Mouse (Mus musculus): ENCODE data around the gene P4htm. TPM values are rescaled to one million over a fixed set of nuclear protein-coding genes. Genes with fewer than 3 reads are reported as not detected.
A peak's percentile ranks its signal among the peaks of the same experiment; 100 is the strongest.

Gene P4htm
- total and polyA plus RNA-seq, 2 experiments from 2014 or later, result 17.7 to 18.7 TPM

- peak overlapping the region; percentile 92 for H3K4me2 ChIP-seq (ENCODE audit: low read depth, low read length)
- H3K9ac ChIP-seq (replicated peaks; ENCODE audit: low read depth, low read length), result peak overlapping the region; percentile 87
- ATAC-seq (ENCODE audit: insufficient read depth, low read depth) (peak; percentile 12), DNase-seq (ENCODE audit: low spot score) (no peak)
- no peaks in the 10 kb centered on the region for H3K9me3 ChIP-seq (replicated peaks; ENCODE audit: control insufficient read depth, low read length)
- H3K36me3 ChIP-seq (replicated peaks; ENCODE audit: control insufficient read depth, insufficient read depth, low read length), result peaks cover 23% of the 10 kb centered on the region
- WGBS, result under 1% methylated on average over 24 of the region's 24 CpGs
- peak overlapping the region; percentile 71 for H3K4me3 ChIP-seq (ENCODE audit: low read depth, low read length)
- peak overlapping the region; percentile 84 for H3K27ac ChIP-seq (ENCODE audit: low read depth)
- TF ChIP-seq EP300 (IDR thresholded peaks at IDR 0.05; ENCODE audit: low read depth), result no peak
- TF ChIP-seq CTCF (IDR thresholded peaks at IDR 0.05; ENCODE audit: low read depth), result no peak
- H3K27me3 ChIP-seq (ENCODE audit: control insufficient read depth, insufficient read depth, low read length), result no peaks in the 10 kb centered on the region
- peaks cover 15% of the 10 kb centered on the region for H3K4me1 ChIP-seq (ENCODE audit: control insufficient read depth, insufficient read depth)
These were observed 19.4 kb downstream of the P4htm start for GRCm38 (mm10) chr9:108577934-108578544.

GRCm38 (mm10) chr9:108577025-108577424 lies 20.4 kb downstream of the P4htm start:
- no peak overlapping the region for H3K9ac ChIP-seq (replicated peaks; ENCODE audit: low read depth, low read length)

GRCm38 (mm10) chr9:108575321-108576297 lies 21.9 kb downstream of the P4htm start:
- no peak overlapping the region for H3K4me2 ChIP-seq (ENCODE audit: low read depth, low read length)
- peaks cover 15% of the 10 kb centered on the region for H3K4me1 ChIP-seq (ENCODE audit: control insufficient read depth, insufficient read depth)
- no peak overlapping the region for H3K9ac ChIP-seq (replicated peaks; ENCODE audit: low read depth, low read length)
- TF ChIP-seq CTCF (IDR thresholded peaks at IDR 0.05; ENCODE audit: low read depth), result no peak
- TF ChIP-seq EP300 (IDR thresholded peaks at IDR 0.05; ENCODE audit: low read depth), result no peak
- ATAC-seq (ENCODE audit: insufficient read depth, low read depth) (no peak), DNase-seq (ENCODE audit: low spot score) (no peak)
- no peaks in the 10 kb centered on the region for H3K9me3 ChIP-seq (replicated peaks; ENCODE audit: control insufficient read depth, low read length)
- H3K27me3 ChIP-seq (ENCODE audit: control insufficient read depth, insufficient read depth, low read length), result no peaks in the 10 kb centered on the region
- no peak overlapping the region for H3K4me3 ChIP-seq (ENCODE audit: low read depth, low read length)
- H3K36me3 ChIP-seq (replicated peaks; ENCODE audit: control insufficient read depth, insufficient read depth, low read length), result peaks cover 37% of the 10 kb centered on the region
- 82% methylated on average over 37 of the region's 37 CpGs for WGBS
- H3K27ac ChIP-seq (ENCODE audit: low read depth), result no peak overlapping the region

More at GRCm38 (mm10) chr9:108577025-108577424, 20.4 kb downstream of the P4htm start:
- Histone ChIP-seq H3K36me3 (replicated peaks; ENCODE audit: control insufficient read depth, insufficient read depth, low read length) (peaks cover 31% of the 10 kb centered on the region), H3K4me2 (ENCODE audit: low read depth, low read length) (no peak overlapping the region), H3K9me3 (replicated peaks; ENCODE audit: control insufficient read depth, low read length) (no peaks in the 10 kb centered on the region), H3K4me3 (ENCODE audit: low read depth, low read length) (no peak overlapping the region), H3K27ac (ENCODE audit: low read depth) (no peak overlapping the region), H3K4me1 (ENCODE audit: control insufficient read depth, insufficient read depth) (peaks cover 14% of the 10 kb centered on the region), H3K27me3 (ENCODE audit: control insufficient read depth, insufficient read depth, low read length) (no peaks in the 10 kb centered on the region)
- 54% methylated on average over 6 of the region's 6 CpGs for WGBS
- no peak for DNase-seq (ENCODE audit: low spot score)
- no peak for TF ChIP-seq CTCF (IDR thresholded peaks at IDR 0.05; ENCODE audit: low read depth)
- ATAC-seq (ENCODE audit: insufficient read depth, low read depth), result no peak

GRCm38 (mm10) chr9:108574921-108575320 lies 22.5 kb downstream of the P4htm start:
- ATAC-seq (ENCODE audit: insufficient read depth, low read depth) (no peak), DNase-seq (ENCODE audit: low spot score) (no peak)
- Histone ChIP-seq H3K27ac (ENCODE audit: low read depth) (no peak overlapping the region), H3K27me3 (ENCODE audit: control insufficient read depth, insufficient read depth, low read length) (no peaks in the 10 kb centered on the region), H3K36me3 (replicated peaks; ENCODE audit: control insufficient read depth, insufficient read depth, low read length) (peaks cover 37% of the 10 kb centered on the region), H3K9me3 (replicated peaks; ENCODE audit: control insufficient read depth, low read length) (no peaks in the 10 kb centered on the region), H3K4me1 (ENCODE audit: control insufficient read depth, insufficient read depth) (peaks cover 22% of the 10 kb centered on the region), H3K4me2 (ENCODE audit: low read depth, low read length) (no peak overlapping the region), H3K9ac (replicated peaks; ENCODE audit: low read depth, low read length) (no peak overlapping the region), H3K4me3 (ENCODE audit: low read depth, low read length) (no peak overlapping the region)
- WGBS, result 86% methylated on average over 12 of the region's 12 CpGs
- TF ChIP-seq EP300 (IDR thresholded peaks at IDR 0.05; ENCODE audit: low read depth) (no peak), CTCF (IDR thresholded peaks at IDR 0.05; ENCODE audit: low read depth) (no peak)

- Histone ChIP-seq H3K9me3 (replicated peaks; ENCODE audit: control insufficient read depth, low read length) (no peaks in the 10 kb centered on the region), H3K27ac (ENCODE audit: low read depth) (no peak overlapping the region), H3K4me1 (ENCODE audit: control insufficient read depth, insufficient read depth) (peaks cover 20% of the 10 kb centered on the region), H3K36me3 (replicated peaks; ENCODE audit: control insufficient read depth, insufficient read depth, low read length) (peaks cover 37% of the 10 kb centered on the region), H3K4me2 (ENCODE audit: low read depth, low read length) (no peak overlapping the region), H3K27me3 (ENCODE audit: control insufficient read depth, insufficient read depth, low read length) (no peaks in the 10 kb centered on the region), H3K9ac (replicated peaks; ENCODE audit: low read depth, low read length) (no peak overlapping the region), H3K4me3 (ENCODE audit: low read depth, low read length) (no peak overlapping the region)
- ATAC-seq (ENCODE audit: insufficient read depth, low read depth) (no peak), DNase-seq (ENCODE audit: low spot score) (peak; percentile 45)
- TF ChIP-seq CTCF (IDR thresholded peaks at IDR 0.05; ENCODE audit: low read depth) (peak; percentile 67), EP300 (IDR thresholded peaks at IDR 0.05; ENCODE audit: low read depth) (no peak)
- 48% methylated on average over 26 of the region's 26 CpGs for WGBS
These were observed 23.4 kb downstream of the P4htm start for GRCm38 (mm10) chr9:108573774-108574690.
